Mouse (Mus musculus) adrenal gland (tissue): ENCODE measurements around the gene Wwox.

Source experiments
- intact Hi-C: fragments of 180-260 bp; cut with DNase I; formaldehyde crosslinking; loops from one replicate; pipeline ENCODE4 v1.15.1; 2025
- long read RNA-seq, 2 experiments: library from polyadenylated mRNA; unstranded; transcript quantifications; one replicate each; pipeline ENCODE4 v2.0.0; 2020; ENCODE audit warnings: borderline replicate concordance in 1 of 2; ENCODE audit not compliant: insufficient replicate concordance in 1 of 2

Gene Wwox
- long read RNA-seq, experiment 1, partial matches to known transcripts = 1 of 8 reads
- long read RNA-seq, experiment 1, other reads (novel, unspliced or antisense) = 7 of 8 reads
- long read RNA-seq, experiment 2, partial matches to known transcripts = 1 of 9 reads
- long read RNA-seq, experiment 2, other reads (novel, unspliced or antisense) = 6 of 9 reads

DNA sequence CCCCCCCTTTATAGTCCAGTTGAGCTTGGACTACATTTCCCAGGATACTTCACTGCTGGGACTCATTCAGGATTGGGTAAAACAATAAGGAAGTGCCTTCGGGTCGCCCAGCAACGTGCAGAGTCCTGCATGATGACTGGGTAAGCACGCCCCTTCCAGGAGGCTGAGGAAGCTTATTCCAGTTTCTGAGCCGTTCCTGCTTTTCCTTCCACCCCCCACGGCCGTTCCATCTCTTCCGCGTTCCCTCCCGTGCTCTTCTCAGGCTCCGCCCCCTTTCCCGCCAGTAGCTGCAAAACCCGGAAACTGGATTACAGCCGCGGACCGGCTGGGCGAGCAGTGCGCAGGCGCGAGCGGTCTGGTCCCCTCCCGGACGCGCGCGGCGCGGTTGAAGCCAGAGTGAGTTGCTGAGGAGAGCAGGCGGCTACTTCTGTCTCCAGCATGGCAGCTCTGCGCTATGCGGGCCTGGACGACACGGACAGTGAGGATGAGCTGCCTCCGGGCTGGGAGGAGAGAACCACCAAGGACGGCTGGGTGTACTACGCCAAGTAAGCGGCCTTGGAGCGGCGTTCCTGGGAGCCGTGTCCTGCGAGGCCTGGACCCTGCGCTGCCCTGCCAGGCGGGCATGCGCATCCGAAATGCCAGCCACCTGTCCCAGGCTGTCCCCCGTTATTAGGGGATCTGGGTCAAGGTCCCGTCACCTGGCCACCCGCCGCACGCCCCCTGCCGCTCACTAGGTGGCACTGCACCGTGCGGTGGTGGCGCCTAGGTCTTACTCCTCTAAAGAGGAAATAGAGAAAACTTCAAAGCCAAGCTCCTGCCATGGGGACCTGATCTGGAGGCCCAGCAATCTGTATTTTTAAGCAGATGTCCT is at the start of gene Wwox:
Gene Wwox (plus strand): TSS at position 322 of the 871 bp plus-strand sequence.
- intact Hi-C loops = loop anchor here (5.0 kb wide), 1 partner anchor 357 kb away; no protein-coding TSS in a partner anchor

DNA sequence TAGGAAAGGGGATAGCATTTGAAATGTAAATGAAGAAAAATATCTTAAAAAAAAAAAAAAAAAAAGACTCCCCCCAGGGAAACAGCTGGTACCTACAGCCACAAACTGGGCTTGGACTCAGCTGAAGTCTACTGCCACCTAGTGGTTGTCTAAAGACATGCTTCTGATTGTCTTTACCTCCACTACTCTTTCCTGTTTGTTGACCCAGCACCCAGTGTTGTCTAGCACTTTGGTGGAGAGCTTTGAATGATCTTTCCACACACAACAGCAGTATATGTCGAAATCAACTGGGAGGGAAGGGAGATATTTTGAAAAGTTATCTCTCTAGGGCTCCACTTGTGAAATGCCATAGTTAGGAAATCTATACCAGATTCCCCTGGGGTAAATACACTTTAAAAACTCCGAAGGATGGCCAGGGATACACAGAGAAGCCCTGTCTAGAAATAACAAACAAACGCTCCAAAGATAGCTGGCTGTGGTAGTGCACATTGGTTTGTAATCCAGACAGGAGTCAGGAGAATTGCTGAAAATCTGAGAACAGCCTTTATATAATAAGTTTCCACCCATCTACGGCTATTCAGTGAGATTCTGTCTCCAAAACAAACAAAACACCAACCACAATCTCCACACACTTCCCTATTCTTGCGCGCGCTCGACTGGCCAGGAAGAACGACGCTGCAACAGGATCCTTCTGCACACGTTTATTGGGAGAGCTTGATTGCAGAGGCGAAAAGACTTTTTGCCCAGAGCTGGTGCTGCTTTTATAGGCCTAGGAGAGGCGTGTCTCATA is 48.8 kb upstream of the Wwox start:
- intact Hi-C loops = no loop called here

DNA sequence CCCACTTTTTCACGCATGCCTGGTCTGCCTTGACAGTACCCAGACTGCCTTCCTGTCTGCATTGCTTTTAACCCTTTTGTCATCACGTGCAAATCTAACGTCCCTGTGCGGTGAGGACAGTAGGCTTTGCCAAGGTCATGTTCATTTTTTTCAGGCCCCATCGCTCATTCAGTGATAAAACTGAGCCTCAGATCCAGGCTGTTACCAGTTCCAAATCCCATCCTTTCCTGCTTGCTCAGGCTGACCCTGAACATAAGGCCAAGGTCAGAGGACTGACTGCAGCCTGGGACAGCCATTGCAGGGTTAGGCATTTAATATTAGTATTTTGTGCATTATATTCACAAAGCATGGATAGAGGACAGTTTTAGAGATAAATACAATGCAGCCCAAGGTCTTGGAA is 41.1 kb upstream of the Wwox start:
- intact Hi-C loops = no loop called here

DNA sequence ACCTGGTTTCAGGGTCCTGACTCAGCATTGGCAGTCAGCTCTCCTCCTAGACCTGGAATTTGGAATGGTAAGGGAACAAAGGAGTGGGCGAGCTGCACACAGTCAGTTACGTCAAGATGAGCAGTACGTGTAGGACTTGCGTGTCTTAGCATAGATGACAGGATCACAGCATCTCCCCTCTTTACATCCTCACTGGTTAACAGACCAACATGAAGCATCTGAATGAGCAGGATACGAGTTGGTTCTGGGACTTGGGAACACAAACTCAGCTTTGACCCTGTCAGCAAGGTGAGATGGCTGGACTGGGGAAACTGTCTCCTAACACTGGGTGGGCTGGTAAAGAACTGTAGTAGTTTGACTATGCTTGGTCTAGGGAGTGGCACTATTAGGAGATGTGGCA is 40.2 kb upstream of the Wwox start:
- intact Hi-C loops = no loop called here

DNA sequence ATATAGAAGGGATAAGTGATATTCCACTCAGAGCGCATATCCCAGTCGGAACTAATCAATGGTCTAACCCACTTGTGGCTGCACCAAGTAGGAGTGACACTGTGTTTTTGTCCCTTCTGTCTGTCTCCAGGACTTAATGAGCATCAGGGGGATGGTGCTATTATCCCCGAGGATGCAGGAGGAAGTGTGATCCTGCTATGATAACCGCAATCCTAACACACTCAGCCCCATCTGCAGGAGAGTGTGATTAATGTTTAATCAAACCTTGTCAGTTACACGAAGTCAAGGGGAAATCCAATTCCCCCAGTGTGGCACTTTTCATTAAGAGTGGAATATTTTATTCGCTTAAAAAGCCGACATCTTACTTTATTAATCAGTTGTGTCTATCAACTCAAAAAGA is 37.8 kb upstream of the Wwox start:
- intact Hi-C loops = no loop called here

DNA sequence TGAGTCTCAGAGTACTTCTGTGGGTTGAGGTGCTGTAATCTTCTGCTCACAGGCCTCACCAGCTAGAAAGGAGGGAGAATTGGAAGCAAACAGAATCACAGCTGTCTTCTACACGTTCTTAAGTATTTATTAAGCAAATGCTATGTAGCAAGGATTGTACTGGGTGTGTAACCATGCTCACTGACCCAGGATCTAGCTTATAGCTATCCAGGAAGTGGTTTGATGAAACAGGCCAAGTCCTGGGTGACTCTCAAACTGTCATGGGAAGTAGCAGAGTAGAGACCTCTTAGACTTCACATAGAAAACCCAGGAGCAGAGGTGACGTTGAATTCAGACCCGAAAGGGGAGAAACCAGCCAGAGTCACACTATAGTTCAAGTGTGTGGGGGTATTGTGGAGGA is 28.0 kb upstream of the Wwox start:
- intact Hi-C loops = no loop called here

DNA sequence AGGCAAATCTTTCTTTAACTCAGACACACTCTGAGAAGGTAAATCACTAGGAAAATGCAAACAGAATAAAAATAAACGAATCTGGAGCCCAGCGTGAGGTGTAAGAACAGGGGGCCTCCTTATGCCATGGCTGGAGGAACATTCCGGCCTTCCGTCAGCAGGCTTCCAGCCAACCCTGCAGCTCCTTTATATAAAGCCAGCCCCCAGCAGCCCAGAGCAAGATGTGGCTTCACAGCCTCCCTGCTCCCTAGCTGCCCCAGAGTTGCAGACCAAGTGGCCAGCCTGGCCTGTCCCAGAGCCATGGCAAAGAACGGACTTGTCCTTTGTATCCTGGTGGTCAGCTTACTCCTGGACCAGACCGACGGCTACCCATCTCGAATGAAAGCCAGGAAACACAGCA is 21.7 kb upstream of the Wwox start, which contains the start of gene Clec3a:
Gene Clec3a (plus strand): TSS at position 301 of the 400 bp plus-strand sequence.
- intact Hi-C loops = no loop called here

DNA sequence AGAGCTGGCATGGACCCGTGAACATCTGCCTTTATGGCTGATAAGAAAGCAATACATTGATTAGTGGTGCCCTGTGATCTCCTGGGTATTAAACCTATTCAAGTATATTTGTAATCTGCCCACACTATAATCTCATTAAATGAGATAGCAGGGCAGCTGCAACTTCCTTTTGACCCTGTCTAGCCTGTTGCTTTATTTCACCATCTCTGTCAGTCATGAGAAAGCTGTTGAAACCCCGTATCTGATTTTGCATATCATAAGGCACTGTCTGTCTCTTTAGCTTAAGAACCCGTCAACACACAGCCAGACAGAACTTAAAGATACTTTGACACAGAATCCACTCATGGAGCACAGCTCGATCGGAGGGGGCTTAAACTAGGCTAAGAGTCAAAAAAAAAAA is 21.0 kb upstream of the Wwox start:
- intact Hi-C loops = no loop called here

DNA sequence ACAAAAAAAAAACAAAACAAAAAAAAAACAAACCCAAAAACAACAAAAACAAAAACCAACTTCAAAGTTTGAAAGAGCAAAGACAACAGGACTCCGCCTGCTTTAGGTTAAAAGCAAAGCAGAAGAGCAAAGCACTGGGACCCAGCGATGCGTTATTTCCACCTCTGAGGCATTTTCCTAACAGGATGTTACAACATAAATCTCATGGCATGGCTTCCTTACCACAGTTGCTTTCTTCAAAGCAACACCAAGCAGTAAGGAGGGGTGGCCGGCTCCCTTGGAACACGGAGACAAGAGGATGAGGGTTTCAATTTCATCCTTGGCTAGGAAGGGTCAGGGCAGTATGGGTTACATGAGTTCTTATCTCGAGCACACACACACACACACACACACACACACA is 20.6 kb upstream of the Wwox start:
- intact Hi-C loops = no loop called here

DNA sequence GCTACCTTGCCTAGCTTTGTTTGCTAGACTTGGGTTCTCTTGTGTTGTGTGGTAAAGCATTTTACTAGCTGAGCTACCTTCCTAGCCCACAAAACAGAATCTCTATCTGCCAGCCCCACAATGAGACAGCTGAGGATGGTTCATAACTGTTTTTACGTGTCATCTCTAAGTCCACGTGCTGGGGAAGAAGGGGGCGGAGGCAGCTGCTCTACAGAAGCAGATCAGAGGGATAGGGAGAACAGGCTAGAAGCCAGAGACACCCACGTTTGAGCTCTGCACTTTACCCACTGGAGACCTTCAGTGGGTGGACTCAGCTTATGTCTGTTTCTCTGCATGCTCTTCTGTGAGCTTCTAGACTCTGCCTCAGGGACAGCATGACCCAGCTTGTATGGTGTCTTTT is 17.9 kb upstream of the Wwox start:
- intact Hi-C loops = no loop called here

DNA sequence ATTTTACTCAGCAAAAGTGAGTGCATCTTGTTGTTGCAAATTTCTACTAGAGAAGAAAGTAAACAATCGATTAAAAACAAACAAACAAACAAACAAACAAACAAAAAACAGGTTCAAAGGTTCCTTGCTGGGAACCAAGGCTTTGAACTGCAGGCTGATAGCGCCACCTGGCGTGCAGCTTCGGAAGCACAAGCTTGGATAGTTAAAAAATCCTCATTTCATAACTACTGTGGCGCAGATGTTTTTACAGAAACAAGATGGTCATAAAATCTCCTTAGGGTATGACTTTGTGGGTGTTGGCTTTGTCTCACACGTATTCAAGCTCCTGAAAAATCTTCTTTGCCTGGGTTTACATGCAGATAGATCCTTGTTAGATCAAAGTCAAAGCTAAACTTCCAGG is 1.2 kb upstream of the Wwox start:
- intact Hi-C loops = loop anchor here (5.0 kb wide), 1 partner anchor 356 kb away; no protein-coding TSS in a partner anchor

DNA sequence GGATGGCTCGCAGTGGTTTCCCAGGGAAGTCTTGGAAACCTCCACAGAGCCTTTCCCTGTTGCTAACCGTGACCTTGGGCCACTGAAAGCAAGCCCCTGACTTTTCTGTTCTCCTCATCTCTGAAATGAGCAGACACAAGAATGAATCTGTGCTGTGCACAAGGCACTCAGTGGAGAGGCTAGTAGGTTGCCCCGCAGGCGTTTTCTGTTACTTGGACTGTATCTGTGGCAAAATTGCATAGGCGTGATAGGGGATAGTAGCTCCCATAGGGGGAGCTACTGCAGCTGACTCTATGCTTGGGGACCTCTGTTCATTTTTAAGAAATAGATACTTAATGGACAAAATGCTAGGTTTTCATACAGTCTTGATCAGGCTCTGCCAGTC is 742 bp downstream of the Wwox start:
- intact Hi-C loops = no loop called here

DNA sequence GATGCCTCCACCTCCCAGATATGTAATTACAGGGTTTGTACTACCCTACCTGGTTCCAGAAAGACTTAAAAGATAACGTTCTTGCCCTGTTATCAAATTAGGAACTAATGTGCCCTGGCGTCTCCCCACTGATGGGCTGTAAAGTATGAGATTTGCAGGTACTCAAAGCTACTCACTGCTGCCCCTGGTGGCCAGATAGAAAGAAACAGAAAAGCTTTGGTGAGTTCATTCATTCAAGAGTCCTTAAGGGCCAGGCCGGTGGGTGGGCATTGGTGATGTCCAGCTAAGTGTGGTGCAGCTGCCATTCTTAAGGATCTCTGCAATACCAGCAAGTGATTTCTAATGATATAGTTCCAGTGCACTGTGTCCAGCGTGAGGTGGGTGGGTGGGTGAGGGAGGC is 2.2 kb downstream of the Wwox start:
- intact Hi-C loops = no loop called here

DNA sequence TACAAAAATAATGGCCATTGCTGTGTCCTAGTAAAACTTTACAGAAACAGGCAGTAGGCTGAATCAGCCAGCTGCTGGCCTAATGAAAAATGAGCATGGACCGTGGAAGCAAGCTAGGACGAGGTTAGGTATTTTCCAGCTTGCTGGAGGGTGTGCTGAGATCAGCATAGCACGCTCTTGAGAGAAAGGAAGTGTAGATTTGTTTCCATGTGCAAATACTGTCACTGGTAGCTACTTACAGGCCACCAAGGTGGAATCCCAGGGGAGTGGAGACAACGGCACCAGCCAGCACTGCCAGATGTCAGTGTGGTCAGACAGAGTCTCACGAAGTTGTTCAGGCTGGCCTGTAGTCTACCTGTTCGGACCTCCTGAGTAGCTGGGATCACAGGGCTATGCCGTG is 7.4 kb downstream of the Wwox start:
- intact Hi-C loops = no loop called here

DNA sequence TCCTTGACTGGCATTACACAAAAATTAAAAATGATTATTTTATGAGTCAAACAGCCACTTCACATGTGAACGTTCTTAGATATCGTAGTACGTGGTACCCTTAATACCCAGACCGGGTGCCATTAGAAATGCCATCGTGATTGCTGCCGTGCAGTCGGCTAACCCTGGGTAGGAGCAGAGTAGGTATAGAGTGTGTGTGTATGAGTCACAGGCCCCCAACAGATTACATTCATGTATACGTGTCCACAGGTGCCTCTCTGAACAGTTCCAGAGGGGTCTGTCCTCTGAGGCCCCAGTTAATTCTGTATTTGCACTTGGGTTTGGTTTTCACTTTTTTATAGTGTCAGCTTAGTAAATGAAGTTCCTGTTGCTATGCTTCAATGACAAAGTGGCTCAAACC is 12.8 kb downstream of the Wwox start:
- intact Hi-C loops = loop anchor here (10.0 kb wide), 3 partner anchors 263 to 1983 kb away; no protein-coding TSS in a partner anchor

DNA sequence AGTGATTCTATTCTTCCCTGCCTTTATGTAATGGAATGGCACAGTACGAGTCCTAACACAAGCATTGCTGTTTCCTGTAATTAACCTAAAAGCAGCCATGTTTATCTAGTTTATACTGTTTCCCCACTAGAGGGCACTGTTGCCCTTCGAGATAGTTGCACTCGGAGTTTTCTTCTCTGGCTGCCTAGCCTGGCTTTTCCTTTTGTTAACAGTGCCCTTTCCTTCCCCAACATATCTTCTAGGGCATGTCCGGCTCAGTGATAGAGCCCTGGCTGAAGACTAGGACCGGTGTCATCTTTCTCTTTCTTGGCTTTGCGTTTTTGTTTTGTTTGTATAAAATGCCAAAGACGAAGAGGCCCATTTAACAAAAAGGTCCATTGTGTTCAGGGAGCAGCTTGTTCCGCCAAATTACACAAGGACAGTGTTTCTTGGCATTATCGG is 13.3 kb downstream of the Wwox start:
- intact Hi-C loops = loop anchor here (10.0 kb wide), 3 partner anchors 262 to 1982 kb away; no protein-coding TSS in a partner anchor

DNA sequence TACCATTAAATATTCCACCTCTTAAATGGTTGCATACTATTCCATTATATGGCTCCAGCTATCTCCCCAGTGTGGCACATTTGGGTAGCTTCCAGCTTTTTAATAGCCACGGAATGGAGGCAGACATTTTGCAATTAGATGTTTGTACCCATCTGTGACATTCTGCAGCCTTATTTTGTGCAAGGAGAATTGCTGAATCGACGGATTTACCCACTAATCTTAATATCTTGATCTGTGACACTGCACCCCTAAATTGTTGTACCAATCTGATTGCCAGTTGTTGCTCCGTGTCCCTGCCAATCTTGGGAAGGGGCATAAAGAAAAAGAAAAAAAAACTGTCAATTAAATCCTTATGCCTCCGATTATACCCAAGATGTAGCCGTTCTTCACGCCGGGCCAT is 15.8 kb downstream of the Wwox start:
- intact Hi-C loops = loop anchor here (10.0 kb wide), 3 partner anchors 259 to 1979 kb away; no protein-coding TSS in a partner anchor

DNA sequence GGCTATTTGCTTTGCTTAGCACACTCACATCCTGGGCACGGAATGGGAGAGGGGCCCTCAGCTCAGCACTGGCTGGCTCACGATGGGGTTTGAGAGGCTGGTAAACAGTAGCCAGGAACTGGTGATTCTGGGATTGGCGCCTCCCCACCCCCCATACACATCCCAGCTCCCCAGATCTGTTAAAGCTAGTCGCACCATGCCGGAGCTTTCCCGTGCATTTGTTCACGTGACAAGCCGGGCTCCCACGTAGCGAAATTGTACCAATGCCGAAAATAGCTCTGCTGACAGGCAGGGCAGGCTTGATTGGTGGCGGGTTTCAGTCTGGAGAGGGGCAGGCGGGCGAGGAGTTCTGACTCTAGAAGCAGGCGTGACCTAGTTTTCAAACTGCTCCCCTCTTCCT is 16.5 kb downstream of the Wwox start:
- intact Hi-C loops = loop anchor here (10.0 kb wide), 3 partner anchors 259 to 1979 kb away; no protein-coding TSS in a partner anchor

DNA sequence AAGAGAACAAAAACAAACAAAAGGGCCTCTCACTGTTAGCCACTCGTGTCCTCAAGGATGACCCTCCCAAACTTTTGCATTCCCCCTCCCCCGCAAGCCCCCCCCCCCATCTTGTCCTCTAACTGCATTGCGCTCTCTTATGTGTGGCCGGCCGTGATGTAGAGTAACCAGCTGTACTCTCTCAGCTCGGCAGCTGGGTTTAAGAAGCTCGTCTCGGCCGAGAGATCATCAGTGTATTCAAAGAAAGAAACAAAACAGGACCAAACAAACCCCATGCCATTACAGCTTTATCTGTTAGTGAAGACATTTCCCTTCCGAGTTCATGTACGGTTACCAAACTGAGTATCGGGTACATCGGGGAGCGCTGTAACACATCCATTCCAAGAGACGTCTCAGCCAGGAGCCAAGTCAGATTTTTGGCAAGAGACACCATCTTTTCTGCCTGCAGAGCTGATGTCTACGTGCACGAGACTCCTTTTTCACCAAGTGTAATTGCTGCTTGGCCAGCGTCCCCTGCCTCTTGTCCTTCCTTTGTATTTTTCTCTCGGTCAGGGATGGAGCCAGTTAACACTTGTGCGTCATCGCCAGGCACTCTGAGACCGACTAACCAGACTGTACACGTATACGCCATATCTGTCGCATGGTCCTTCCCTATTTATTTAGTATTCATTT is 18.8 kb downstream of the Wwox start:
- intact Hi-C loops = loop anchor here (10.0 kb wide), 3 partner anchors 257 to 1977 kb away; no protein-coding TSS in a partner anchor

DNA sequence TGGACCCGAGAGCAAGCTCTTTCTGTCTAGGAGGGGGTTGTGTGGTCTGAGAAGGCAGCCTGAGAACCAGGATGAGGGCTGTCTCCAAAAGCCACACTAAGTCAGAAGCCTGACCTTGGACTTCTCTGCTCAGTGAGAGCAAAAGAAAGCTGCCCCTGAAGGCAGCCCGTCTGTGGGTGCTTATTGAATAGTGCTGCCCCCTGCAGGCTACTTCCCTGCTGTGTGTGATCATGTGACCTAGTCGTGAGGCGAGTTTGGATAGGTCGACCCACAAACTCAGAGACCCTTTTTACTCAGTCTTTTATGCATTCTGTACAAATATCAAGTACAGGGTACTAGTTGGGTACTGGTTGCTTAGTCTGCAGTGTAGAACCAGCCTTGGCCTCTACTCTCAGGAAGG is 21.1 kb downstream of the Wwox start:
- intact Hi-C loops = no loop called here

DNA sequence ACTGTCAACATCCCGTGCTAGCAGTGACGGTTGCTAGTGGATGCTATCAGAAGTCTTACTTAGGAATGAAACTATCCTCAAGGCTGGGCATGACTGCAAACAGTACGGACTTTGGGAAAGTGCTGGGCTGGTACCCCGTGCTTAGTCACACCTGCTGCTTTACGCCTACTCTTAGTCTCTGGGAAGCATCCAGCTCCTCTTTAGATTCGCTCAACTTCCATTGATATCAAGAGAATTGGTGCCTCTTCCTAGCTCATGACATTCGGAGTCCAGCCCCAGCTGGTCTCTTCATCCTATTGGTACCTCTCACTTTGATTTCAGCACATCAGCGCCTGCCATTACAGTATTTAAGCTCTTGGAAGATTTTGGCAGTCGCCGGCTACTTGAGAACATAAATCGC is 23.1 kb downstream of the Wwox start:
- intact Hi-C loops = no loop called here
